Mouse (Mus musculus) MEL (cell line): ENCODE results near the gene Wfdc15b.

Experiments
- CTCF ChIP-seq, 3 experiments: IDR thresholded peaks in 2 of 3; conservative IDR thresholded peaks in 1 of 3; 2 replicates each; pipeline ENCODE4 v1.5.1; 2011 to 2012; ENCODE audit warnings: low read length in 3 of 3, low read depth in 2 of 3, mild to moderate bottlenecking in 2 of 3, improper control_type of control experiment in 1 of 3, inconsistent platforms in 1 of 3, mixed read lengths in 1 of 3, moderate library complexity in 1 of 3; ENCODE audit not compliant: control insufficient read depth in 1 of 3, insufficient read depth in 1 of 3, poor library complexity in 1 of 3, severe bottlenecking in 1 of 3
- E2F4 ChIP-seq: IDR thresholded peaks from 2 replicates; pipeline ENCODE4 v1.6.1; 2011; ENCODE audit warnings: low read depth, low read length, improper control_type of control experiment, borderline replicate concordance
- GABPA ChIP-seq: IDR thresholded peaks from 2 replicates; pipeline ENCODE4 v1.6.1; 2012; ENCODE audit warnings: low read depth, mild to moderate bottlenecking, inconsistent platforms, low read length, improper control_type of control experiment, moderate library complexity
- POLR2A ChIP-seq, 2 experiments: IDR thresholded peaks; 2 replicates each; pipeline ENCODE4 v1.6.1; 2011 to 2012; ENCODE audit warnings: low read length in 2 of 2, mild to moderate bottlenecking in 2 of 2, control low read depth in 1 of 2, improper control_type of control experiment in 1 of 2, low read depth in 1 of 2, moderate library complexity in 1 of 2; ENCODE audit not compliant: control insufficient read depth in 1 of 2, insufficient read depth in 1 of 2, poor library complexity in 1 of 2
- SIN3A ChIP-seq: IDR thresholded peaks from 2 replicates; pipeline ENCODE4 v1.6.1; 2012; ENCODE audit warnings: low read length, improper control_type of control experiment, inconsistent platforms
- TCF12 ChIP-seq: IDR thresholded peaks from 2 replicates; pipeline ENCODE4 v1.6.1; 2014; ENCODE audit warnings: low read depth, mild to moderate bottlenecking, inconsistent platforms, low read length, improper control_type of control experiment, moderate library complexity
- USF1 ChIP-seq: IDR thresholded peaks from 2 replicates; pipeline ENCODE4 v1.6.1; 2014; ENCODE audit warnings: low read depth, mild to moderate bottlenecking, inconsistent platforms, low read length, improper control_type of control experiment, moderate library complexity

DNA sequence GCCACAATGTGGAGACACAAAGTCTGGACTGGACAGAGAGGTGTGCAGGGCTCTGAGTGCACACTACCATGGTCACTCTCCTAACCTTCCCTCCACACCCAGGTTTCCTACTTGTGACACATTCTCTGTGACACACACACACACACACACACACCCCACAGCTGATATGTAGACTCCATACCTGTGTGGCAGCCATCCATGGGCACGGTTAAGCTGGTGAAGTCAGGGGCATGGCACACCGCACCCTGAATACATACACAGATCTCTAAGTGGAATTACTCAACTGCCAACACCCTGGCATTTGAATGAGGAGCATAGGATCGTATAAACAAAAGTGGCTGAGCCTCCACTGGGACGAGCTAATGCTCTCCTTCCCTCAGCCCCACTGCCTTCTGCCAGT lies 40.7 kb downstream of the Wfdc15b start:
- TF ChIP-seq CTCF (IDR thresholded peaks at IDR 0.05 in 2 of 3, conservative IDR thresholded peaks at IDR 0.05 in 1 of 3; ENCODE audit: control insufficient read depth in 1 of 3, insufficient read depth in 1 of 3, low read depth in 2 of 3, low read length in 3 of 3, poor library complexity in 1 of 3, severe bottlenecking in 1 of 3): no peak
- TF ChIP-seq POLR2A (IDR thresholded peaks at IDR 0.05; ENCODE audit: control insufficient read depth in 1 of 2, insufficient read depth in 1 of 2, low read depth in 1 of 2, low read length in 2 of 2, poor library complexity in 1 of 2): no peak
- TF ChIP-seq GABPA: no peak
- TF ChIP-seq TCF12: no peak
- TF ChIP-seq USF1: no peak
- TF ChIP-seq E2F4: no peak
- no peak for TF ChIP-seq SIN3A
